Mouse (Mus musculus) stomach, postnatal 0 days (tissue): ENCODE results near the gene Cox8b. TPM values are rescaled to one million over a fixed set of nuclear protein-coding genes. Genes with fewer than 3 reads are reported as not detected.
"Not testable (repeated sequence)": the region's sequence is repeated elsewhere in the genome, so short reads cannot be mapped to it uniquely, and the experiment has no call there.

ENCODE experiments used
- ATAC-seq: fragments of 200-750 bp; cut with Nextera tagmentation; 2 replicates; pipeline ENCODE4 v1.8.0; 2017; ENCODE audit not compliant: low FRiP score, low TSS enrichment
- DNase-seq: peaks from one replicate; pipeline ENCODE4 v3.0.0-alpha.2; 2016; ENCODE audit warnings: low spot score
- H3K27ac ChIP-seq: fragments of 300-500 bp; sonication (generic); replicated peaks from 2 replicates; pipeline ENCODE4 v1.5.1; 2014; ENCODE audit warnings: mild to moderate bottlenecking, control low read depth
- H3K27me3 ChIP-seq: fragments of 300-500 bp; sonication (generic); 2 replicates; pipeline ENCODE4 v1.6.1; 2014; ENCODE audit warnings: low read length; ENCODE audit not compliant: control insufficient read depth, insufficient read depth
- H3K36me3 ChIP-seq: fragments of 300-500 bp; sonication (generic); 2 replicates; pipeline ENCODE4 v1.6.1; 2014; ENCODE audit warnings: low read length, mixed read lengths; ENCODE audit not compliant: control insufficient read depth, insufficient read depth
- H3K4me1 ChIP-seq: fragments of 300-500 bp; sonication (generic); replicated peaks from 2 replicates; pipeline ENCODE4 v1.6.1; 2014; ENCODE audit warnings: antibody characterized with exemption; ENCODE audit not compliant: control insufficient read depth, insufficient read depth
- H3K4me2 ChIP-seq: fragments of 300-500 bp; sonication (generic); replicated peaks from 2 replicates; pipeline ENCODE4 v1.6.1; 2014; ENCODE audit warnings: low read depth, mild to moderate bottlenecking, control low read depth, moderate library complexity
- H3K4me3 ChIP-seq: fragments of 300-500 bp; sonication (generic); 2 replicates; pipeline ENCODE4 v1.5.1; 2014; ENCODE audit warnings: low read depth, low read length, control low read depth
- H3K9ac ChIP-seq: fragments of 300-500 bp; sonication (generic); 2 replicates; pipeline ENCODE4 v1.6.1; 2014; ENCODE audit warnings: mild to moderate bottlenecking, low read length, control low read depth, mixed read lengths
- H3K9me3 ChIP-seq: fragments of 300-500 bp; sonication (generic); 2 replicates; pipeline ENCODE4 v1.6.1; 2016; ENCODE audit warnings: low read length; ENCODE audit not compliant: control insufficient read depth
- CTCF ChIP-seq: IDR thresholded peaks from 2 replicates; pipeline ENCODE4 v1.5.1; 2016; ENCODE audit warnings: antibody characterized with exemption, low read depth, mild to moderate bottlenecking, moderate library complexity
- EP300 ChIP-seq: optimal IDR thresholded peaks from 2 replicates; pipeline ENCODE3; 2016; ENCODE audit warnings: antibody characterized with exemption
- WGBS: fragments of 180-500 bp; shearing (Covaris S2); extraction: QIAGEN DNeasy Blood & Tissue Kit; methylation state at CpG from one replicate; pipeline ENCODE4 v1.1.7; 2014; 5-methylcytosine and 5-hydroxymethylcytosine counted together
- polyA plus RNA-seq: library from polyadenylated mRNA; unstranded; fragments of >200 nt; fragmentation: Nextera tagmentation; extraction: Ambion mirVana; gene quantifications from 2 replicates; pipeline ENCODE4 v1.2.1, GENCODE M21; 2015

Cox8b gene
- polyA plus RNA-seq, 1 experiment from 2014 or later = 1.3 TPM

DNA sequence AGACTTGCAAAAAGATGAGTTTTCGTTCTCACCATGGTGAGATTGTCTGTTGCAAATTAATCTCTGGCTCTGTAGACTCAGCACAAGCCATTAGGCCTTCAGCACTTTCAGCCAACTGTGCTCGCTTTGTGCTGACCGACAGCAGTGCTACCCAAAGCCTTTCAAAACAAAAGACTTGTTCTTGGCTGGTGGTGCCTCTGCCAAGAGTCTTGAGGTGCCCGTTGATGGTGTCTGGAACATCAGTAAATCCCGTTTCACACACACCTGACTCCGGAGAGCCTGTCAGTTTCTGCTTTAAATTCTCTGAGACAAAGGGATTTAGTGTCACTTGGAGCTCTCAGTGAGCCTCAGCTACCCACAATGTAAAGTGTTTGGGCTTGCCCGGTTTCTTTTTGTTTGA, 6.2 kb downstream of the Cox8b start:
- TF ChIP-seq EP300 (no peak), CTCF (no peak)
- peaks cover 30% of the 10 kb centered on the region for H3K36me3 ChIP-seq
- no peak overlapping the region for H3K4me2 ChIP-seq
- H3K4me3 ChIP-seq = no peak overlapping the region
- H3K9ac ChIP-seq = no peak overlapping the region
- no peaks in the 10 kb centered on the region for H3K4me1 ChIP-seq
- DNase-seq = no peak
- WGBS = 93% methylated on average over 7 of the region's 7 CpGs
- ATAC-seq = no peak
- no peaks in the 10 kb centered on the region for H3K27me3 ChIP-seq
- H3K27ac ChIP-seq = no peak overlapping the region
- H3K9me3 ChIP-seq = no peaks in the 10 kb centered on the region

DNA sequence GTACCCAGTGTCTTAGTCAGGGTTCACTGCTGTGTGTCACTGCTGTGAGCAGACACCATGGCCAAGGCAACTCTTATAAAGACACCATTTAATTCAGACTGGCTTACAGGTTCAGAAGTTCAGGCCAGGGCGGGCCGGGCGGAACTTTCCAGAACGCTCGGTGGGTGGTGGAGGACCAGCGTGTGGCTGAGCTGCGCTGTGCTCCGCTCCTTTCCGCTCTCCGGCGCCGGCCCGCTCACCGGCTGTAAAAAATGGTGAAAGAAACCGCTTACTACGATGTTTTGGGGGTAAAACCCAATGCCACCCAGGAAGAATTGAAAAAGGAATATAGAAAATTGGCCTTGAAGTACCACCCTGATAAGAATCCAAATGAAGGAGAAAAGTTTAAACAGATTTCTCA, 9.6 kb downstream of the Cox8b start:
- WGBS = 96% methylated on average over 16 of the region's 16 CpGs
- DNase-seq, H3K9ac ChIP-seq, H3K9me3 ChIP-seq, H3K27me3 ChIP-seq, H3K27ac ChIP-seq, ATAC-seq, H3K4me1 ChIP-seq, H3K4me2 ChIP-seq, H3K4me3 ChIP-seq: not testable (repeated sequence)
- H3K36me3 ChIP-seq = peaks cover 25% of the 10 kb centered on the region

DNA sequence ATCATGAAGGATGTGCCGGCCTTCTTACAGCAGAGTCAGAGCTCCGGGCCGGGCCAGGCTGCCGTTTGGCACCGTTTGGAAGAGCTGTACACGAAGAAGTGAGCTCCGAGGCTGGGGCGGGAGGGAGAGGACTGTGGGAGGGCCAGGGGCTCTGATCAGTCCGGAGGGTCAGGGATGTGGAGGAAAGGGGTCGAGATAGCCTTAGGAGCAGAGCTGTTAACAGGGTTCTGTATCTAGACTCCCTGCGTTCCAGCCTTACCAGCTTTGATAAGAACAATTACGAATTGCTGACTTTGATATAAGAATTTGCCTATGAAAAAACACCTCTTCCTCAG, 17.8 kb downstream of the Cox8b start:
- H3K36me3 ChIP-seq = peaks cover 3% of the 10 kb centered on the region; the same call in 1 of the 2 replicates
- no peaks in the 10 kb centered on the region for H3K27me3 ChIP-seq
- TF ChIP-seq EP300 = no peak
- TF ChIP-seq CTCF = no peak
- ATAC-seq (no peak; the same call in 1 of the 2 replicates), DNase-seq (no peak)
- H3K4me2 ChIP-seq = peak overlapping the region; percentile 80
- WGBS = 0% methylated on average over 12 of the region's 12 CpGs
- peak overlapping the region; percentile 72 for H3K9ac ChIP-seq
- no peaks in the 10 kb centered on the region for H3K4me1 ChIP-seq
- H3K4me3 ChIP-seq = peak overlapping the region; percentile 71
- H3K27ac ChIP-seq = peak overlapping the region; percentile 88
- H3K9me3 ChIP-seq = no peaks in the 10 kb centered on the region

DNA sequence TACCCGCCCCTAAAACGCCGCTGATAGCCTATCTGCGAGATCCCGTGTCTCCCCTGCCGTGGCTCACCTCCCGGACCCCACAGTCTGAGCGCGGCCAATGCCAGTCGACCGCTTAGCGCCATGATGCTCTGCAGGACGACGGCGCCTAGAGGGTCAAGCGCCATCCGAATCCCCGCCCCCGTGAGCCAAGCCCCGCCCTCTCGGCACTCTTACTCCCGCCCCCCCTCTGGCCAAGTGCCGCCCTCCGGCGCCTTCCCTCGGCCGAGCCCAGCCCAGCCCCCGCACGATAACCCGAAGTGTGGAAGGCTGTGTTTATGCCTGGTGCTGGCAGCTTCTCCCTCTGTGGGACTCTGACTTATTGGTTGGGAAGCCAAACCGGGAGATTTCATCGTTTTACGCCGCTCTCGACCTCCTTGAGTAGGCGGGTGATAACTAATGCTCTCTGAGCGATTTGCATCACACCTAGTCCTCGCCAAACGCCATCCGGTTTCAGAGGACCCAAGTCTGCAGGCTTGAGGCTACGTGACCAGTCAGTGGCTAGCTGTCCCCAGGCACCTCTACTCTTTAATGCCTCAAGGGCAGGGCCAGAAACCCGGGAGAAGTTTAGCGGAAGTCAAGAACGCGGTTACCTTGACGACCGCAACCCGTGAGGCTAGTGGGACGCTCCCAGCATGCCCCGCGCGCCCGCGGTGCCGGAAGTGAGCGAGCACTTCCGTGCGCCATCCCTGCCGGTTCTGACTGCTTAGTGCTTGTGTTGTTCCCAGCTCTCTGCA, 18.4 kb downstream of the Cox8b start, which contains the start of the genes Psmd13 and Sirt3:
Psmd13 (plus strand) TSS at position 273 of the 773 bp plus-strand sequence.
Sirt3 (minus strand) TSS at position 614 of the 773 bp plus-strand sequence.
- Histone ChIP-seq H3K27ac (peak within 1 kb of the TSS; percentile 88), H3K4me2 (peak within 1 kb of the TSS; percentile 80), H3K9ac (peak within 1 kb of the TSS; percentile 72), H3K27me3 (no peaks in the 10 kb centered on the region), H3K4me1 (no peaks in the 10 kb centered on the region), H3K9me3 (no peaks in the 10 kb centered on the region), H3K4me3 (peak within 1 kb of the TSS; percentile 71), H3K36me3 (no peaks in the 10 kb centered on the region)
- no peak for TF ChIP-seq EP300
- peak; percentile 13; the same call in 1 of the 2 replicates for TF ChIP-seq CTCF
- peak; percentile 95 for DNase-seq
- WGBS = under 1% methylated on average over 56 of the region's 59 CpGs
- ATAC-seq = peak; percentile 97

DNA sequence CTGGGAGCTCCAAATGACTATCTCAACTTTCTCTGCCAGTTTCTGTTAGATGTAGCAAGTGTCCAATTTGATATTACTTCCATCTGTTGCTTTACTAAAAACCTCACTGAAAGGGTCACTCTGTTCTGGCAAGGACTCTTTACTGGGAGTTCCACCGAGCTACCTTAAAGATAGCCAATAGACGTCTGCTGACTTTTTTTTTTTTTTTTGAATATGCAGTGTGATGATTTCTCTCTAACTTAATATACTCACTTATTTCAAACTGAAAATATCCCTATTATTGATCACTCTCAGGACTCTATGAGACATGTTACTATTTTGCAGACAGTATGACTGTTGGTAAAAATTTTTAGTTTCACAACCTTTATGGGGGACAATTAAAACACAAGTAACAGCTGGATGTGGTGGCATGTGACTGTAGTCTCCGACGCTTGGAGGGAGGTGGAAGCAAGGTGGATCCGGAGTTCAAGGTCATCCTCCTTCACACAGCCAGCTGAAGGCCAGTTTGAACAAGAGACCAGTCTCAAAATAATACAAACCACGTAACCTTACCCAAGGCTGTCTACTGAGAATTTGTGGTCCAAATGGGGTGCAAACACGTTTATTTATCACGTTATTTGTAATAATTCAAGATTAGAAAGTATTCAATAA, 19.3 kb downstream of the Cox8b start:
- DNase-seq = no peak
- WGBS = 13% methylated on average over 8 of the region's 8 CpGs

DNA sequence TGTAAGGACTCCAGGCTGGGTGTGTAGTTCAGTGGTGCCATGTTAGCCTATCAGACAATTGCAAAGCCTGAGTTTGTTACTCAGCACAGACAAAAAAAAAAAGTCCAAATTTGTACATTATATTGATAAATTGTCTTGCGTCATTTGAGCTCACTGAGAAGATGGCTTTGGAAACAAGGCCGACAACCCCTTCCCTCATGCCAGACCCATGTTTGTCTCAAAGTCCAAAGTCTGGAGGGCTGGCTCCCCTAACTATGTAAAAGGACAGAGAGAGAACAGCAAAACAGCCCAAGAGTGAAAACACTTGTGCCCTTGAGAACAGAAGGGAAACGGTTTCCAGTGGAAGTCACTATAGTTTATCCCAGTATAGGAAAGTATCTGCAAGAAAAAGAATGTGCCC, 19.8 kb downstream of the Cox8b start:
- DNase-seq = no peak
- Histone ChIP-seq H3K4me1 (no peaks in the 10 kb centered on the region), H3K4me3 (no peak overlapping the region), H3K9me3 (no peaks in the 10 kb centered on the region), H3K27ac (no peak overlapping the region), H3K36me3 (no peaks in the 10 kb centered on the region; the same call in 1 of the 2 replicates), H3K27me3 (no peaks in the 10 kb centered on the region), H3K9ac (no peak overlapping the region), H3K4me2 (no peak overlapping the region)
- TF ChIP-seq CTCF (no peak), EP300 (no peak)
- ATAC-seq = no peak
- 75% methylated on average over 3 of the region's 3 CpGs for WGBS

More for the DNA sequence above, 19.3 kb downstream of the Cox8b start:
- no peaks in the 10 kb centered on the region for H3K27me3 ChIP-seq
- H3K36me3 ChIP-seq = no peaks in the 10 kb centered on the region; the same call in 1 of the 2 replicates
- peak overlapping the region; percentile 71 for H3K4me3 ChIP-seq
- ATAC-seq = no peak
- H3K4me2 ChIP-seq = peak overlapping the region; percentile 80
- no peak for TF ChIP-seq EP300
- no peak for TF ChIP-seq CTCF
- H3K9me3 ChIP-seq = no peaks in the 10 kb centered on the region
- H3K4me1 ChIP-seq = no peaks in the 10 kb centered on the region
- no peak overlapping the region for H3K27ac ChIP-seq
- peak overlapping the region; percentile 72; the same call in 1 of the 2 replicates for H3K9ac ChIP-seq
